Mouse (Mus musculus) cerebral cortex, adult 2 months (tissue): ENCODE measurements around the gene Glyr1.

Experiments
- WGBS: fragments of 180-500 bp; shearing (Covaris S2); methylation state at CpG from one replicate; pipeline ENCODE4 v1.1.7; 2018; 5-methylcytosine and 5-hydroxymethylcytosine counted together

Gene Glyr1

GRCm38 (mm10) chr16:5049774-5050234 lies at the start of gene Glyr1, which contains the start of gene Ubn1:
Gene Glyr1, minus strand, starts transcription at chr16:5049863.
Gene Ubn1, plus strand, starts transcription at chr16:5050057.
- under 1% methylated on average over 55 of the region's 56 CpGs for WGBS

GRCm38 (mm10) chr16:5096504-5096903 lies 46.8 kb upstream of the Glyr1 start:
- 96% methylated on average over 8 of the region's 8 CpGs for WGBS

- 76% methylated on average over 5 of the region's 5 CpGs for WGBS
These were observed 43.6 kb upstream of the Glyr1 start for GRCm38 (mm10) chr16:5093285-5093684.

GRCm38 (mm10) chr16:5089021-5089420 lies 39.4 kb upstream of the Glyr1 start:
- 83% methylated on average over 10 of the region's 10 CpGs for WGBS

- WGBS: 95% methylated on average over 2 of the region's 2 CpGs
These were observed 36.5 kb upstream of the Glyr1 start for GRCm38 (mm10) chr16:5086179-5086578.

- 95% methylated on average over 4 of the region's 4 CpGs for WGBS
These were observed 35.5 kb upstream of the Glyr1 start for GRCm38 (mm10) chr16:5085196-5085595.

GRCm38 (mm10) chr16:5074341-5074740 lies 24.7 kb upstream of the Glyr1 start:
- 74% methylated on average over 5 of the region's 5 CpGs for WGBS

GRCm38 (mm10) chr16:5071974-5072373 lies 22.3 kb upstream of the Glyr1 start:
- 63% methylated on average over 7 of the region's 7 CpGs for WGBS

- WGBS: 36% methylated on average over 3 of the region's 3 CpGs
These were observed 20.7 kb upstream of the Glyr1 start for GRCm38 (mm10) chr16:5070321-5070720.

- 91% methylated on average over 4 of the region's 4 CpGs for WGBS
These were observed 13.8 kb upstream of the Glyr1 start for GRCm38 (mm10) chr16:5063472-5063871.

GRCm38 (mm10) chr16:5058114-5058513 lies 8.5 kb upstream of the Glyr1 start:
- 84% methylated on average over 1 of the region's 1 CpGs for WGBS

- WGBS: under 1% methylated on average over 78 of the region's 78 CpGs
These were observed 818 bp upstream of the Glyr1 start for GRCm38 (mm10) chr16:5050251-5051110.

- under 1% methylated on average over 38 of the region's 38 CpGs for WGBS
These were observed 385 bp downstream of the Glyr1 start for GRCm38 (mm10) chr16:5049182-5049773.

- WGBS: 85% methylated on average over 3 of the region's 3 CpGs
These were observed 4.3 kb downstream of the Glyr1 start for GRCm38 (mm10) chr16:5045322-5045721.

- WGBS: 65% methylated on average over 5 of the region's 5 CpGs
These were observed 12.9 kb downstream of the Glyr1 start for GRCm38 (mm10) chr16:5036649-5037234.

- WGBS: 96% methylated on average over 3 of the region's 3 CpGs
These were observed 14.1 kb downstream of the Glyr1 start for GRCm38 (mm10) chr16:5035591-5035990.

- 53% methylated on average over 2 of the region's 2 CpGs for WGBS
These were observed 19.8 kb downstream of the Glyr1 start for GRCm38 (mm10) chr16:5029847-5030246.

GRCm38 (mm10) chr16:5024021-5024420 lies 25.6 kb downstream of the Glyr1 start:
- 93% methylated on average over 3 of the region's 3 CpGs for WGBS

GRCm38 (mm10) chr16:5014578-5014977 lies 35.1 kb downstream of the Glyr1 start:
- 92% methylated on average over 4 of the region's 4 CpGs for WGBS

GRCm38 (mm10) chr16:5013054-5013838 lies 36.4 kb downstream of the Glyr1 start, which contains the start of gene Rogdi:
Gene Rogdi, minus strand, starts transcription at chr16:5013553.
- WGBS: under 1% methylated on average over 58 of the region's 63 CpGs
